Mouse (Mus musculus) hindbrain, embryonic 15.5 days (tissue): ENCODE data around the gene Jmjd1c. TPM values are rescaled to one million over a fixed set of nuclear protein-coding genes. Genes with fewer than 3 reads are reported as not detected.
A peak's percentile ranks its signal among the peaks of the same experiment; 100 is the strongest.

ENCODE experiments used
- ATAC-seq: fragments of 200-750 bp; cut with Nextera tagmentation; 2 replicates; pipeline ENCODE4 v1.8.0; 2017; ENCODE audit warnings: low read depth, moderate number of reproducible peaks, moderate TSS enrichment; ENCODE audit not compliant: low FRiP score
- H3K27ac ChIP-seq: fragments of 300-500 bp; sonication (generic); replicated peaks from 2 replicates; pipeline ENCODE4 v1.5.1; 2015; ENCODE audit warnings: mild to moderate bottlenecking, inconsistent platforms
- H3K27me3 ChIP-seq: fragments of 300-500 bp; sonication (generic); 2 replicates; pipeline ENCODE4 v1.6.1; 2015; ENCODE audit warnings: control low read depth, inconsistent platforms
- H3K36me3 ChIP-seq: fragments of 300-500 bp; sonication (generic); 2 replicates; pipeline ENCODE4 v1.6.1; 2015; ENCODE audit warnings: control low read depth, inconsistent platforms
- H3K4me1 ChIP-seq: fragments of 300-500 bp; sonication (generic); replicated peaks from 2 replicates; pipeline ENCODE4 v1.6.1; 2015; ENCODE audit warnings: control low read depth, inconsistent platforms
- H3K4me2 ChIP-seq: fragments of 300-500 bp; sonication (generic); 2 replicates; pipeline ENCODE4 v1.6.1; 2015; ENCODE audit warnings: moderate library complexity, mild to moderate bottlenecking, inconsistent platforms
- H3K4me3 ChIP-seq: fragments of 300-500 bp; sonication (generic); 2 replicates; pipeline ENCODE4 v1.5.1; 2015; ENCODE audit warnings: mild to moderate bottlenecking, inconsistent platforms
- H3K9ac ChIP-seq: fragments of 300-500 bp; sonication (generic); 2 replicates; pipeline ENCODE4 v1.6.1; 2015; ENCODE audit warnings: inconsistent platforms
- H3K9me3 ChIP-seq: fragments of 300-500 bp; sonication (generic); 2 replicates; pipeline ENCODE4 v1.6.1; 2016; ENCODE audit warnings: control low read depth, inconsistent platforms
- WGBS: fragments of 180-500 bp; shearing (Covaris S2); methylation state at CpG from one replicate; pipeline ENCODE4 v1.1.7; 2015; 5-methylcytosine and 5-hydroxymethylcytosine counted together
- polyA plus RNA-seq: library from polyadenylated mRNA; unstranded; fragments of >200 nt; fragmentation: Nextera tagmentation; extraction: Ambion mirVana; gene quantifications from 2 replicates; pipeline ENCODE4 v1.2.1, GENCODE M21; 2015

Gene Jmjd1c
- polyA plus RNA-seq, 1 experiment from 2014 or later, result 51.0 TPM

DNA sequence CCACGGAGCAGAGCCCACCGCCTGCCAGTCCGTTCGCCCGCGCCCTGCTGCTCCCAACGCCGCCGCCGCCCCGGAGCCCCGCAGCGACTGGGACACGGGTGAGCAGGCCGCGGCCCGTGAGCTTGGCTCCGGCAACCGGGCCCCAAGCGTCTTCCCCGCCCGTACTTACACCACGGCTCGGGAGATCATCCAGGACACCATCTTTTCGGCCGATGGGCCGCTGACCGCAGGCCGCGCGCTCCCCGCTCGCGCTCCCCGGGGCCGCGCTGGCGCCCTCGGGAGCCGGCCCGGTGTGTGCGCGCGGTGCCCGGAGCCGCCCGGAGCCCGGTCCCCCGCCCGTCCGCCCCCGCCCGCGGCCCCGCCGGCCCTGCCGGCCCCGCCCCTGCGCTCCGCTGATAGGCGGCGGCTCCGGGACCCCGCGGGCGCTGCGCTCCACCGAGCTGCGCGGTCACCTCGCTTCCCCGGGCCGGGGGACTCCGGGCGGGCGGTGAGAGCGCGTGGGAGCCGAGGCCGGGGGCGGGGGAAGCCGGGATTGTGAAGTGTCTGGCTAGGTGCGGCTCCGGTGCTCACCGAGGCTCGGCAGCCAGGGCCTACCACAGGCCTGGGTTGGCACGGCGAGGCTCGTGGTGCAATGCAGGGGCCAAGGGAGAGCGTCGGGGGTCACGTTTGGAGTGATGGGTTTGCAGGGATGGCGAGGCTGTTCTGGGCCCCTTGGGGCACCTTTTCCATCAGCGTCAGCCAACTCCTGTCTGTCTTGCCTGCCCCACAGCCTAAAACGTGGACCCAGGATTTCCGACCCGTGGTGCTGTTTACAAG is 904 bp downstream of the Jmjd1c start, which contains the start of gene Reep3:
Gene Reep3, minus strand, starts transcription at position 325 of the 816 bp plus-strand sequence.
- Histone ChIP-seq H3K36me3 (no peaks in the 10 kb centered on the region), H3K27me3 (no peaks in the 10 kb centered on the region), H3K4me1 (peaks cover 51% of the 10 kb centered on the region), H3K4me3 (peak within 1 kb of the TSS; percentile 96), H3K9ac (peak within 1 kb of the TSS; percentile 100), H3K4me2 (peak within 1 kb of the TSS; percentile 85), H3K9me3 (no peaks in the 10 kb centered on the region), H3K27ac (peak within 1 kb of the TSS; percentile 100)
- WGBS, result under 1% methylated on average over 81 of the region's 97 CpGs
- ATAC-seq, result peak; percentile 77

DNA sequence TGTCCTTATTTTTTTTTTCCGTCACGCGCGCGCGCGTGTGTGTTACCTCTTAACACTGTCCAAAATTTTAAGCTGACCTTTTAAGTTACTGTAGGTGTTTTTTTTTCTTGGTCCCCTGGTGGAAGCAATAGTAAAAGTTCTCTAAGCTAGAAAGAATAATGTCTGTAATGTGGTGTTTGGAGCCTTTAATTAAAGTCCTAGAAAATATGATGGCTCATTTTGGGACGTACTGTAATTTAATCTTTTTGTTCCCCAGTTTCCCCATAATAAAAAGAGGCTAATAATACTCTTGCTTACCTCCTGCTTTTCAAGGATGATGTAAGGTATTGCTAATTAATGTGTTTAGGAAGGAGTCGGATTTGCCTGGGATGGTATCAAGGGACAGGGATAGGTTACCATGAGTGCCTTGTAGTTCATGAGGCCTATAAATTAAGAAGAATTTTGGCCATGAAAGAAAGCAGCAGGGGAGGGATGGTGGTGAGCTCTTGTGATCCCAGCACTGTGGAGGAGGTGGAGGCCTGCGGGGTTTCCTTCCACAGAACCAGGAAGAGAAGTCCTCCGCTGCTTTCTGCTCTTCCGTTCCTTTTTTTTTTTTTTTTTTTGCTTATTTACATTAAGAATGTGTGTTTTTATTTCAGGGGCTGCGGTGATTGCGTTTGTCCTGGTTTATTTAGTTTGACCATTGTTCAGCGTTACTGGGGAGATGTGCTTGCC is 1.7 kb downstream of the Jmjd1c start:
- Histone ChIP-seq H3K9ac (peak overlapping the region; percentile 100), H3K9me3 (no peaks in the 10 kb centered on the region), H3K36me3 (no peaks in the 10 kb centered on the region), H3K27me3 (no peaks in the 10 kb centered on the region), H3K4me3 (peak overlapping the region; percentile 96), H3K4me1 (peaks cover 57% of the 10 kb centered on the region), H3K27ac (peak overlapping the region; percentile 100), H3K4me2 (peak overlapping the region; percentile 85)
- no peak for ATAC-seq
- WGBS, result under 1% methylated on average over 15 of the region's 15 CpGs

DNA sequence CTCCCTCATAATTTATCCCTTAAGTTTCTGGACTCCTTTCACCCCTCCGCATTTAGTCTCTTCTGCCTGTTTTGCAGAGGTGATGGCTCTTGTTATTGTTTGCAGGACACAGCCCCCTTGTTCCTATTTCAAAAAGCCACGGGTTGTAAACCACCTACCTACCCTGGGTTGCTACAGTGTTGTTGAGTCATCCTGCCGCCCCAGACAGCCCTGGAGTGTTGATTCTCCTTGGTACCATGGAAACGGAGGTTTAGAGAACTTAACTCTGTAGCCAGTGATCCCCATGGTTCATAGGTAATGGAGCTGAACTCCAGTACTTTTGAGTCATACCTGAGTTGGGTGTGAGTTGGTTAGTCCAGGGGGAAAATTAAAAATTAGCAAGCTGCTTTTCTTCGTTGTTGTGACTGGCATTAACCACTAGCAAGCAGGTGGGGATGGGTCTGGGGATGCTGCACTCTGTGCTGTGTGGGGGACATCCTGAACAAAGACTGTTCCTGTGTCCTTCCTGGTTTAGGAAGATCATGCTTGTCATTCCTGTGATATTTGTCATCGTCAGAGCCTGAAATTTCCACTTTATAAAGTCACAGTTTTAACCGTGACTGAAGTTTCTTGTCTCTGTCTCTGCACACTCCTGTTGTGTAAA is 2.6 kb downstream of the Jmjd1c start:
- ATAC-seq, result no peak
- H3K4me1 ChIP-seq, result peaks cover 67% of the 10 kb centered on the region
- H3K9ac ChIP-seq, result peak overlapping the region; percentile 100
- H3K27ac ChIP-seq, result 0 out of 2 replicates have a peak overlapping the region, but pooled peaks have one; percentile 100
- 8% methylated on average over 7 of the region's 7 CpGs for WGBS
- H3K27me3 ChIP-seq, result no peaks in the 10 kb centered on the region
- no peaks in the 10 kb centered on the region for H3K9me3 ChIP-seq
- H3K4me3 ChIP-seq, result peak overlapping the region; percentile 96
- peak overlapping the region; percentile 85 for H3K4me2 ChIP-seq
- no peaks in the 10 kb centered on the region for H3K36me3 ChIP-seq

DNA sequence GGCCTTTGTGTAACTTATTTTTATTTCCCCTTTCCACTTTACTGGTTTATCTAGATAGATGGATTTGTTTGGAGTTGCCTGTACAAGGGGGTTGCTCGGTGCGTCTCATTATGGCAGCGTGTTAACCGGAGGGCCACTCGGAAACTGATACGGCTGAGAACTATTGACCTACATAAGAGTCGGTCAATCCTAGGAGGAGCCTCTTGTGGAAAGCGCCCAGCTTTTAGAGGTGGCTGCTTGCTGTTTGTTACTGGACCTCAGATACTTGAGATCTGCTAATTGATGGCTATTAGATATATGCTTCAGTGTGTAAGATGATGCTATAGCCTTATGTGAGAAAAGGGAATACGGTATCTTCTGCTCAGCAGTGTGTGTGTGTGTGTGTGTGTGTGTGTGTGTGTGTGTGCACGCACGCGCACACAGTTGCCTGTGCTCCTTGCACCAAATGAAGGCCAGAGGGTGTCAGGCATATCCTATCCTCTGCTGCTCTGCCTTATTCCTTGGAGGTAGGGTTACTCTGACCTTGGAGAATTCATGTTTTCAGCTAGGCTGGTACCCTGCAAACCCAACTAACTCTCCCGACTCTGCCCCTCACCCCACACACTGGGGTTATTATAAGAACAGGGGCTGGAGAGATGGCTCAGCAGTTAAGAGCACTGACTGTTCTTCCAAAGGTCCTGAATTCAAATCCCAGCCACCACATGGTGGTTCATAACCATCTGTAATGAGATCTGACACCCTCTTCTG is 3.4 kb downstream of the Jmjd1c start:
- H3K4me3 ChIP-seq, result peak overlapping the region; percentile 96
- H3K9me3 ChIP-seq, result no peaks in the 10 kb centered on the region
- H3K4me2 ChIP-seq, result peak overlapping the region; percentile 85
- H3K9ac ChIP-seq, result 0 out of 2 replicates have a peak overlapping the region, but pooled peaks have one; percentile 100
- H3K4me1 ChIP-seq, result peaks cover 75% of the 10 kb centered on the region
- H3K27me3 ChIP-seq, result no peaks in the 10 kb centered on the region
- H3K27ac ChIP-seq, result no peak overlapping the region
- no peaks in the 10 kb centered on the region for H3K36me3 ChIP-seq
- WGBS, result 52% methylated on average over 13 of the region's 13 CpGs
- ATAC-seq, result no peak

DNA sequence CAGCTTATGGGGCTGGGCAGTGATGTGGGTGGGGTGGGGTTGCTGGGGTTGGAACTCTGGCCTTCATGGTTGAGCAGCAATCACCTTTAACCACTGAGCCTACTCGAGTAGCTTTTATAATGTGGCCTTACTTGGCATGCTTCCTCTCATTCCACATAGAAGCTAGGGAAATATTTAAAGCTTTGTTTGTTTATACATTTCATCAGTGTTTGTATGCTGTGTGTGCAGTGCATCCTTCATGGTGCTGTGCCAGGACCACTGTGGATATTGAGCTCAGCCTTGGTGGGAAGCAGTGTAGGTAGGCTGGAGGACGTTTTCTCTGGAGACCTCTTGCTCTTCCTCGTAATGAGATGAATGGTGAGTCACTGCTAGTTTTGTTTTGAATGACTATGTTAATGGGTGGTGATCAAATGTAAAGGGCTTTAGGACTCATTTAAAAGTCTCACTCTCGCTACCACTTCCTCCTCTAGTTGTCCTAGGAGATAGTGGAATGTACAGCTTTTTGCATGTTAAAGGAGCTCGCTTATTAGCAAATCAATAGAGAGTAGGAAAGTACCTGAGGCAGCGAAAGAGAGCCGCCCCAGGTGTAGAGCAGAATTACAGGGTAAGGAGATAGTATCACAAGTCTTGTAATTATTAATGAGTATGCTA is 4.2 kb downstream of the Jmjd1c start:
- Histone ChIP-seq H3K27me3 (no peaks in the 10 kb centered on the region), H3K9ac (no peak overlapping the region), H3K9me3 (no peaks in the 10 kb centered on the region), H3K27ac (no peak overlapping the region), H3K36me3 (no peaks in the 10 kb centered on the region), H3K4me1 (peaks cover 79% of the 10 kb centered on the region), H3K4me2 (peak overlapping the region; percentile 9; the same call in 1 of the 2 replicates), H3K4me3 (no peak overlapping the region)
- WGBS, result 22% methylated on average over 7 of the region's 7 CpGs
- no peak for ATAC-seq

DNA sequence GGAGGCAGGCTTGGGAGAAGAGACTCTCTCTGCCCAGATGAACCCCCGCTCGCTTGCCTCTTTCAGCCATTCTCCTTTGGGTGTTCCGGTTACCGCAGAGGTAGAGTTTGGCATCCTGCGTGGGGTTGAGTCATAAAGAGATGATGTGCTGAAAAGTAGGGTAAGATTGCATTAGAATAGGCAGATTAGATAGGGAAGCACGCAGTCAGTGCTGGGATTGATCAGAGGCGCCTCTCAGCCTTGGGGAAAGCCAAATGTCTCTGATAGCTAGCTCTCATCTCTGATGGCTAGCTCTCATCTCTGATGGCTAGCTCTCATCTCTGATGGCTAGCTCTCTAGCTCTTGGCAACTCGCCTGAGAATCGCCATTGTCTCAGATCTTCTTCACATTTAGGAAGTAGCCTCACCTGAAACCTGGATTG is 4.9 kb downstream of the Jmjd1c start:
- H3K4me1 ChIP-seq, result peaks cover 82% of the 10 kb centered on the region
- H3K9ac ChIP-seq, result no peak overlapping the region
- H3K27ac ChIP-seq, result 0 out of 2 replicates have a peak overlapping the region, but pooled peaks have one; percentile 8
- H3K36me3 ChIP-seq, result no peaks in the 10 kb centered on the region
- H3K27me3 ChIP-seq, result no peaks in the 10 kb centered on the region
- no peak overlapping the region for H3K4me2 ChIP-seq
- H3K4me3 ChIP-seq, result no peak overlapping the region
- WGBS, result 51% methylated on average over 9 of the region's 9 CpGs
- H3K9me3 ChIP-seq, result no peaks in the 10 kb centered on the region
- ATAC-seq, result no peak

DNA sequence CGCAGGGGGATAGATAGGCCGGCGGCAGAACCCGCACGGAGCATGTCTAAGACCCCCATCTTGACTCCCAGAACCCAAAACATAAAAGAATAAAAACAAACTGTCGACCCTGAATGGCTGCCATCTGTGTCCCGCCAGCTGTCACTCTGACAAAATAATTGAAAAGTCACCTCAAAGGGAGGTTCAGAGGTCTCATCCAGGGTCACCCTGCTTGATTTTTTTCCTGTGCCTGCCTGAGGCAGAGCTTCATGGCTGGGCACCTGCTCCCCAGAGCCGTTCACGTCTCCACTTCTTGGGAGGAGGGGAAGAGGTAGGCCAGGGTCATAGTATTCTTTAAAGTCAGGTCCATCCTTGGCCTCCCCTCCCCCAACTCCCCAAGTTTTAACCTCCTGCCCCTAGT is 8.6 kb downstream of the Jmjd1c start:
- ATAC-seq, result no peak
- Histone ChIP-seq H3K27me3 (no peaks in the 10 kb centered on the region), H3K9me3 (no peaks in the 10 kb centered on the region), H3K4me3 (no peak overlapping the region), H3K9ac (no peak overlapping the region), H3K27ac (no peak overlapping the region), H3K4me1 (peaks cover 93% of the 10 kb centered on the region), H3K36me3 (no peaks in the 10 kb centered on the region), H3K4me2 (no peak overlapping the region)
- 14% methylated on average over 9 of the region's 9 CpGs for WGBS

DNA sequence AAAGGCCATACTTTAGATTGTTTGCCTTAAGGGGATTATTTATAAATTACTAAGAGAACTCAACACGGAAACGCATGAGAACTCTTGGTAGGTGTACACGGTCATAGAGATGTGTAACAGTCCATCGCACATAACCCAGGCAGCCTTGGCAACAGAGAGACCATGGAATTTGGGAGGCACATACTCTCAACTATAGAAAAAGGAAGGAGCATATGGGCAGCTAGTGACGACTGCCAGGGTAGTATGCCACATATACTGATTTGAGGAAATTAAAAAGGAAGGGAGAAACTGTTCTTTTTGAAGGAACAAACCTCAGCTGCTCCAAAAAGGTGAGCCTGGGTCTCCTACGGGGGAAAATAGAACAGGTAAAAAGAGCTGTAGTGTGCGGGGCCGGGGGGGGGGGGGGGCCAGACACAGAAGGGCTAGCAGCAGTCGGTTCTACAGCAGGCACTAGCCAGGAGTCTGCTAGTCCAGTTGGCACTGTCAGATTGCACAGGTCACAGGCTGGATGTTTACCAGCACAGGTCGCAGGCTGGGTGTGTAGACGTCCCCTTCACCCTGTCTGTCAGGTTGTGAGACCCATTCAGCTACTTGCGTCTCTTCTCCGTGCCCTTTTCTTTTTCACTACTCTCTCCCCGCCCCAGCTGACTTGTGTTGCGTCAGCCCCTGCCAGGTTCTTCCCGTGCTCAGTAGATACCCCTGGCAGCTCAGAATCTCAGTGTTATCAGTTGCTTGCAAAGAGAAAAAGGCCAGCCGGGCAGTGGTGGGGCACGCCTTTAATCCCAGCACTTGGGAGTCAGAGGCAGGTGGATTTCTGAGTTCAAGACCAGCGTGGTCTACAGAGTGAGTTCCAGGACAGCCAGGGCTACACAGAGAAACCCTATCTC is 9.6 kb downstream of the Jmjd1c start:
- Histone ChIP-seq H3K9ac (no peak overlapping the region), H3K36me3 (no peaks in the 10 kb centered on the region), H3K9me3 (no peaks in the 10 kb centered on the region), H3K4me1 (peaks cover 83% of the 10 kb centered on the region), H3K4me2 (no peak overlapping the region), H3K27ac (no peak overlapping the region), H3K27me3 (no peaks in the 10 kb centered on the region), H3K4me3 (no peak overlapping the region)
- 52% methylated on average over 19 of the region's 19 CpGs for WGBS
- no peak for ATAC-seq

DNA sequence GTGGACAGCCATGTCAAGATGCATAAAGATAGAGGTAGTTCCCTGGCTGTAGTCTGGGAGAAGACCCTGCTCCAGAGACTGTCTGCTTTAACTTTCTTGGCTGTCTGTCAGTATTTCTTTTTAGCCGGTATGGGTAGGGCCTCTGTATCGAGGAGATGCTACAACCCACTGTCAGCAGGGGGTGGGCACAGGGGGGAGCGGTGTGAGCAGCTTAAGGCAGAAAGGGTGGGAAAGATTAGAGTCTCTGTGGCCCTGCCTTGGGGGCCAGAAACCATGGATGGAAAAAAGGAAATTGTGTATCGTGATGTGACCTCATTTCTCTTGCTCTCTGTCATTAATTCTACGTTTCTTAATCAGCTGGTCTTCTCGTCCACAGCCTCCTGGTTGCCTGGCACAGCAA is 10.5 kb downstream of the Jmjd1c start:
- Histone ChIP-seq H3K9ac (no peak overlapping the region), H3K27ac (no peak overlapping the region), H3K9me3 (no peaks in the 10 kb centered on the region), H3K27me3 (no peaks in the 10 kb centered on the region), H3K4me3 (no peak overlapping the region), H3K36me3 (no peaks in the 10 kb centered on the region), H3K4me2 (no peak overlapping the region), H3K4me1 (peaks cover 80% of the 10 kb centered on the region)
- 36% methylated on average over 6 of the region's 6 CpGs for WGBS
- no peak for ATAC-seq

DNA sequence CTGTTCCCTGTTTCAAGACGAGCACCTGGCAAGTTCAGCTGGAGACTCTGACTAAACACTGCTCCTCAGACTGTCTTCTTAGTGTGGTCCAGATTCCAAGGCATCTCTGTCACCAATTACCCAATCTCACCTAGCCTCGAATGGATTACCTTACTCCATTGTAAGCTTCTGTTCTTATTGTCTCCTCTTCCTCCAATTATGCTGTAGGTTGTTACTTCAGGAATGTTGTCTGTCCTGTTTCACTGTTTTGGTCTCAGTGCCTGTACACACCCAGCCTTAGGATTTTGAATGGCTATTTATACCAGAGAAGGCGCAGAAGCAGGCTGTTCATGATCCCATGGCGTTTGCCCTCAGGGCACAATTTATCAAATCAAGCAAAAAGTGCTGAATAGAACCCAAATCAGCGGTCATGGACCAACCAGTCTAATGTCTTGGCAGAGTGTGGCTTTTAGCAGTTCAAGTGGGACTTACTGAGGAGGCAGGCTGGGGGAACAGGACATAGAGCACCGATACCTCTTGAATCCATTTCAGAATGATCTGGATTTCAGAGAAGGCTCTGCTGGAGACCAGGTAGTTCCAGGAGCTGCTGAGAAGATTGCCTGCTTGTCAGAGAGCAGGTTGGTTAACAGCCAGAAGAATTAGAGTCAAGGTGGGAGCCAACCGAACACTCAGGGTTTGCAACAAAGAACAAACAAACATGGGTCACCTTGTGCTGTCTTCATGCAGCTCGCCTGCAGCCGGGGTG is 11.3 kb downstream of the Jmjd1c start:
- Histone ChIP-seq H3K27ac (no peak overlapping the region), H3K9ac (no peak overlapping the region), H3K4me3 (no peak overlapping the region), H3K36me3 (no peaks in the 10 kb centered on the region), H3K27me3 (no peaks in the 10 kb centered on the region), H3K4me2 (no peak overlapping the region), H3K4me1 (peaks cover 74% of the 10 kb centered on the region), H3K9me3 (no peaks in the 10 kb centered on the region)
- WGBS, result 64% methylated on average over 9 of the region's 9 CpGs
- no peak for ATAC-seq
